Mouse (Mus musculus): ENCODE measurements around the gene Mill2. TPM values are rescaled to one million over a fixed set of nuclear protein-coding genes. Genes with fewer than 3 reads are reported as not detected.

Gene Mill2
- polyA plus RNA-seq, 1 experiment from 2014 or later, result 4.3 TPM

DNA sequence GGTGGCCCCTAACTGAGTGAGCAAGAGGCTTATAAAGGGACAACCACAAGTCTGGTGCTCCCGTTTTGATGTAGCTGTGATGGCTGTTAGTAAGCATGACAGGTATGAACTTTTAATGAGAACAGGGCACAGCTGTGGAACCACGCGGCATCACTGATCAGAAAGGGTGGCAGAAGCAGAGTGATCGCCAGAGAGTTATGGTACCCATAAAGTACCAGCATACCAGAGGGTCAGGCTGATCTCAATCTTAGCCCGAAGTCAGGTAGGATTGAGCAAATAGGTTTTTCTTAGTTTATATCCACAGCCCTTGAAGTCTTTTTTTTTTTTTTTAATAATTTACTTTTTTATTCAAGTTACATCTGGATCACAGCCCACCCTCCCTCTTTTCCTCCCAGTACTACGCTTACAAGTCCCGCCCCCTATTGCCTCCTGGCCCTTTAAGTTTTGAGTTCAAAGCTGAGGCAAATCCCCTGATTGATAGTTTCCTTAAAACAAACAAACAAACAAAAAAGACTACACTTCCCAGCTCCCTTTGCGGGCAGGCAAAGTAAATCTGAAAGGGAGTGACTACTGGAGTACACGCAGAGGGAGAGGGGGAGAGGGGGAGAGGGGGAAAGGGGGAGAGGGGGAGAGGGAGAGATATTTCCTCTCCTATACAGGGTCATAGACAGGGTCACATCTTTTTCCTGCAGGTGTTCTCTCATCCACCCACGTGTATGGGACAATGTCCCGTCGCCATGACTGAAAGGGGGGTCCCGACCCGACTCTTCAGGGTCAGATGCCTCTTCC is 32.4 kb downstream of the Mill2 start:
- 31% methylated on average over 13 of the region's 14 CpGs for WGBS
- peak overlapping the region; percentile 64 for H3K4me2 ChIP-seq (replicated peaks; ENCODE audit: low read depth, low read length)
- no peaks in the 10 kb centered on the region for H3K9me3 ChIP-seq (ENCODE audit: low read length)
- TF ChIP-seq EP300 (IDR thresholded peaks at IDR 0.05) (no peak), CTCF (IDR thresholded peaks at IDR 0.05) (no peak)
- no peak for ATAC-seq
- no peak overlapping the region for H3K27ac ChIP-seq (ENCODE audit: low read length)
- H3K4me1 ChIP-seq (ENCODE audit: insufficient read depth, low read depth, low read length), result no peaks in the 10 kb centered on the region
- no peaks in the 10 kb centered on the region for H3K36me3 ChIP-seq (ENCODE audit: insufficient read depth, low read length)
- H3K9ac ChIP-seq (replicated peaks; ENCODE audit: low read depth), result no peak overlapping the region
- DNase-seq (ENCODE audit: low spot score), result no peak
- H3K4me3 ChIP-seq (ENCODE audit: low read depth, low read length), result peak overlapping the region; percentile 32; the same call in 1 of the 2 replicates
- H3K27me3 ChIP-seq (replicated peaks; ENCODE audit: insufficient read depth, low read length), result no peaks in the 10 kb centered on the region

DNA sequence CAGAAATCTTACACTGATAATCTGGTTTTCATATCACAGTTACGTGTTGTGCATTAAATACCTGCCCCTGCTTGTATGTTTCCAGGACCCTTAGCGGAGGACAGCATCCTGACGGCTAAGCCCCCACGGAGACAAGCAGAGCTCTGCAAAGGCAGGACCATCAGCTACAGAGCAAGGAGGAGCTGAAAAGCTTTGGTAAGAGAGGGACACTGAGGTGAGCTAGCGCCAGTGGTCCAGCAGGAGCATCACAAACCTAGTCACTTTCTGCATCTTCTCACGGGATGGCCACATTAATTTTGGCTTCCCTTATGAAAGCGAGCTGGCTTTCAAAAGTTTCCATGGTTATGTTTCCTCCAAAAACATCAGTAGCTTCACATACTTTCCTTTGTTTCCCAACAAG is 33.0 kb downstream of the Mill2 start:
- H3K4me2 ChIP-seq (replicated peaks; ENCODE audit: low read depth, low read length), result peak overlapping the region; percentile 64
- no peak overlapping the region for H3K27ac ChIP-seq (ENCODE audit: low read length)
- no peak overlapping the region for H3K9ac ChIP-seq (replicated peaks; ENCODE audit: low read depth)
- ATAC-seq (peak; percentile 26), DNase-seq (ENCODE audit: low spot score) (no peak)
- TF ChIP-seq CTCF (IDR thresholded peaks at IDR 0.05), result no peak
- no peak for TF ChIP-seq EP300 (IDR thresholded peaks at IDR 0.05)
- WGBS, result 6% methylated on average over 7 of the region's 7 CpGs
- no peaks in the 10 kb centered on the region for H3K9me3 ChIP-seq (ENCODE audit: low read length)
- H3K4me1 ChIP-seq (ENCODE audit: insufficient read depth, low read depth, low read length), result no peaks in the 10 kb centered on the region
- peak overlapping the region; percentile 32; the same call in 1 of the 2 replicates for H3K4me3 ChIP-seq (ENCODE audit: low read depth, low read length)
- H3K27me3 ChIP-seq (replicated peaks; ENCODE audit: insufficient read depth, low read length), result no peaks in the 10 kb centered on the region
- H3K36me3 ChIP-seq (ENCODE audit: insufficient read depth, low read length), result no peaks in the 10 kb centered on the region

DNA sequence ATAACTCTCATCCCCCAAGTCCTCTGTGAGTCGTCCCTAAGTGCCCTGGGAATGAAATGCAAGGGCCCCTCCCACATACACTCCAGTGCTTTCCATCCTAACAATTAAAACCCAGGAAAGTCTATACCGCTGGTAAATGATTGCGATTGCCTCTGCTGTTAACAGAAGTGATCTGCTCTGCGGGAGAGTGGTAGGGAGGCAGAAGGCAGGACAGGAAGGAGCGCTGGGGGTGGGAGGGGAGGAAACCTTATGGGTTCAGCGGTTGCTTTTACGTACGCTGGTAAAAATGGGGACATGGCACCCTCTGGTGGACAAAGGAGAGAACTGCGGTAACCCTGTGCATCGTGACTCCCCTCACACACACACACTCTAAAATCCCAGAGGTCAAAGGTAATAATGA is 33.5 kb downstream of the Mill2 start:
- Histone ChIP-seq H3K4me3 (ENCODE audit: low read depth, low read length) (peak overlapping the region; percentile 32; the same call in 1 of the 2 replicates), H3K36me3 (ENCODE audit: insufficient read depth, low read length) (no peaks in the 10 kb centered on the region), H3K9me3 (ENCODE audit: low read length) (no peaks in the 10 kb centered on the region), H3K27me3 (replicated peaks; ENCODE audit: insufficient read depth, low read length) (no peaks in the 10 kb centered on the region), H3K4me2 (replicated peaks; ENCODE audit: low read depth, low read length) (peak overlapping the region; percentile 64), H3K4me1 (ENCODE audit: insufficient read depth, low read depth, low read length) (no peaks in the 10 kb centered on the region), H3K27ac (ENCODE audit: low read length) (no peak overlapping the region), H3K9ac (replicated peaks; ENCODE audit: low read depth) (no peak overlapping the region)
- 0% methylated on average over 10 of the region's 10 CpGs for WGBS
- TF ChIP-seq CTCF (IDR thresholded peaks at IDR 0.05), result peak; percentile 93
- TF ChIP-seq EP300 (IDR thresholded peaks at IDR 0.05), result no peak
- ATAC-seq, result peak; percentile 82
- DNase-seq (ENCODE audit: low spot score), result peak; percentile 90

GRCm38 (mm10) chr7:18875372-18875771 is 35.6 kb downstream of the Mill2 start:
- Histone ChIP-seq H3K27me3 (replicated peaks; ENCODE audit: insufficient read depth, low read length) (no peaks in the 10 kb centered on the region), H3K4me3 (ENCODE audit: low read depth, low read length) (no peak overlapping the region), H3K9me3 (ENCODE audit: low read length) (no peaks in the 10 kb centered on the region), H3K27ac (ENCODE audit: low read length) (no peak overlapping the region), H3K4me2 (replicated peaks; ENCODE audit: low read depth, low read length) (no peak overlapping the region), H3K9ac (replicated peaks; ENCODE audit: low read depth) (no peak overlapping the region), H3K36me3 (ENCODE audit: insufficient read depth, low read length) (no peaks in the 10 kb centered on the region), H3K4me1 (ENCODE audit: insufficient read depth, low read depth, low read length) (no peaks in the 10 kb centered on the region)
- DNase-seq (ENCODE audit: low spot score) (peak; percentile 27), ATAC-seq (no peak)
- TF ChIP-seq EP300 (IDR thresholded peaks at IDR 0.05), result no peak
- TF ChIP-seq CTCF (IDR thresholded peaks at IDR 0.05), result peak; percentile 14; the same call in 1 of the 2 replicates
- 48% methylated on average over 5 of the region's 5 CpGs for WGBS

GRCm38 (mm10) chr7:18878691-18879090 is 38.9 kb downstream of the Mill2 start:
- H3K27ac ChIP-seq (ENCODE audit: low read length), result no peak overlapping the region
- DNase-seq (ENCODE audit: low spot score), result no peak
- TF ChIP-seq CTCF (IDR thresholded peaks at IDR 0.05) (no peak), EP300 (IDR thresholded peaks at IDR 0.05) (no peak)
- H3K27me3 ChIP-seq (replicated peaks; ENCODE audit: insufficient read depth, low read length), result no peaks in the 10 kb centered on the region
- H3K4me3 ChIP-seq (ENCODE audit: low read depth, low read length), result no peak overlapping the region
- no peaks in the 10 kb centered on the region for H3K4me1 ChIP-seq (ENCODE audit: insufficient read depth, low read depth, low read length)
- no peaks in the 10 kb centered on the region for H3K9me3 ChIP-seq (ENCODE audit: low read length)
- no peak overlapping the region for H3K4me2 ChIP-seq (replicated peaks; ENCODE audit: low read depth, low read length)
- 33% methylated on average over 7 of the region's 7 CpGs for WGBS
- H3K36me3 ChIP-seq (ENCODE audit: insufficient read depth, low read length), result no peaks in the 10 kb centered on the region
- no peak overlapping the region for H3K9ac ChIP-seq (replicated peaks; ENCODE audit: low read depth)
- no peak for ATAC-seq

DNA sequence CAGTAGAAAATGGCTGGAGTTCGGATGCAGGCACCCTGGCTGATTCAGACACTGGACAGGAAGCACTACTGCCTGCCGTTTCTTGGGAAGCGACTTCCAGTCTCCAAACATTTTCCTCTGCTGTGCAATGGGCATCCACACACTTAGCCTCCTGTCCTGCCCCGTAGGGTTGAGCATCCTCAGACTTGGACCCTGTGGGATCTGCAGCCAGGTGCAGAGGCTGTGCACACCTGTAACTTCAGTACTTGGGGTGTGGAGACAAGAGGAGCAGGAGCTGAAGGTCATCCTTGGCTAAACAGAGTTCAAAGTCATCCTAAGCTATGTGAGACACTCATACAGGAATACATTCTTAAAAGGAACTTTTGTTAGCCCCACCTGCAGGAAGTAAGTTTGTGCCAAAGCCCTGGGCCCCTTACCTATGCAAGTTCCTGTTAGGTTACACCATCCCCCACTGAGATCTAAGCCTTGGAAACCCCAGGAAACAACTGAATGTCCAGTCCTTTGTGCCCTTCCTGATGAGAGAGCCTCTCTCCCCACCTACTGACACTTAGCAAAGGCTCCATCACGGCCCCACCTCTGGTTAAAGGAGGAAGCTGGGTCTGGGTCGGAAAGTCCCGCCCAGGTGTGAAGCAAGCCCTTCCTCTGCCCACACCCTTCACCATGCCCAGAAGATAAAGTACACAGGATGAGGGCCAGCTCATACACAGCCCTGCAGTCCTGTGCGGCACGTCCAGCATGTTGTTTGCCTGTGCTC is 44.4 kb downstream of the Mill2 start:
- DNase-seq (ENCODE audit: low spot score) (peak; percentile 75), ATAC-seq (peak; percentile 90)
- Histone ChIP-seq H3K27me3 (replicated peaks; ENCODE audit: insufficient read depth, low read length) (no peaks in the 10 kb centered on the region), H3K9ac (replicated peaks; ENCODE audit: low read depth) (no peak overlapping the region), H3K27ac (ENCODE audit: low read length) (peak overlapping the region; percentile 43), H3K36me3 (ENCODE audit: insufficient read depth, low read length) (no peaks in the 10 kb centered on the region), H3K4me1 (ENCODE audit: insufficient read depth, low read depth, low read length) (no peaks in the 10 kb centered on the region), H3K4me2 (replicated peaks; ENCODE audit: low read depth, low read length) (0 out of 2 replicates have a peak overlapping the region, but pooled peaks have one; percentile 1), H3K4me3 (ENCODE audit: low read depth, low read length) (no peak overlapping the region), H3K9me3 (ENCODE audit: low read length) (no peaks in the 10 kb centered on the region)
- 28% methylated on average over 9 of the region's 9 CpGs for WGBS
- no peak for TF ChIP-seq CTCF (IDR thresholded peaks at IDR 0.05)
- TF ChIP-seq EP300 (IDR thresholded peaks at IDR 0.05), result peak; percentile 52; the same call in 1 of the 2 replicates

All from lung, postnatal 0 days (tissue).